Mouse (Mus musculus): ENCODE data around the gene Ubac2.

DNA sequence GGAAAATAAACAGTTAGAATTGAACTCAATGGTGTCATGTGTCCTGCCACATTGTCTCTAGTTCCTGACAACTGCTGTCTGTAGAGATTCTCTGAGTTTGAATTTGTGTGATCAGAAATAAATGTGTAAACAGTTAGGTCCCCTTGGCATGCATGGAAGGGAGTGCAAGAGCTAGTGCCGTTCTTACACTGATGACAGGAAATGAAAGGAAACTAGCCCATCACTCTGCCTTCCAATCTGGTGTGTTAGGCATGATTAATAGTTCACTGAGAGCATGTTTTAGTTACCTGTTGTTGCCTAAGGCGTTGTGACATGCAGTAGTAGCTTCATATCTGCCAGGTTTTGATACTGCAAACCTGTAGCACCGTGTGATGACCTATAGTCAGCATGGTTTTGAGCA lies 69.5 kb downstream of the Ubac2 start:
- TF ChIP-seq CTCF (conservative IDR thresholded peaks at IDR 0.05 in 1 of 2, IDR thresholded peaks at IDR 0.05 in 1 of 2; ENCODE audit: low read depth in 2 of 2, low read length in 2 of 2): no peak
- TF ChIP-seq POLR2A (IDR thresholded peaks at IDR 0.05; ENCODE audit: low read depth, low read length): no peak
- no peak for TF ChIP-seq ZC3H11A (IDR thresholded peaks at IDR 0.05; ENCODE audit: low read depth, low read length)
- TF ChIP-seq JUND (conservative IDR thresholded peaks at IDR 0.05; ENCODE audit: low read depth, low read length): no peak
- no peak for TF ChIP-seq MXI1 (IDR thresholded peaks at IDR 0.05; ENCODE audit: low read depth, low read length)
- no peak for TF ChIP-seq NELFE (IDR thresholded peaks at IDR 0.05; ENCODE audit: low read depth, low read length)
- no peak for TF ChIP-seq CHD1 (IDR thresholded peaks at IDR 0.05; ENCODE audit: low read depth, low read length)
- no peak for TF ChIP-seq USF1 (IDR thresholded peaks at IDR 0.05; ENCODE audit: low read depth, low read length)
- no peak for TF ChIP-seq ZNF384 (IDR thresholded peaks at IDR 0.05; ENCODE audit: low read depth, low read length)
- TF ChIP-seq UBTF (IDR thresholded peaks at IDR 0.05; ENCODE audit: low read depth, low read length): no peak
- no peak for TF ChIP-seq MAZ (IDR thresholded peaks at IDR 0.05; ENCODE audit: low read depth, low read length)
- TF ChIP-seq TCF12 (IDR thresholded peaks at IDR 0.05; ENCODE audit: low read depth, low read length): no peak
- TF ChIP-seq HCFC1 (IDR thresholded peaks at IDR 0.05; ENCODE audit: low read depth, low read length): no peak
- no peak for TF ChIP-seq ELF1 (IDR thresholded peaks at IDR 0.05; ENCODE audit: low read depth, low read length)

Measured in CH12.LX (cell line).